Mouse (Mus musculus): Measurements from ENCODE around the gene Prdm11. TPM values are rescaled to one million over a fixed set of nuclear protein-coding genes. Genes with fewer than 3 reads are reported as not detected.

Prdm11 gene
- total RNA-seq, 4 experiments from 2014 or later = 23.7 to 29.5 (median 26.6) TPM

DNA sequence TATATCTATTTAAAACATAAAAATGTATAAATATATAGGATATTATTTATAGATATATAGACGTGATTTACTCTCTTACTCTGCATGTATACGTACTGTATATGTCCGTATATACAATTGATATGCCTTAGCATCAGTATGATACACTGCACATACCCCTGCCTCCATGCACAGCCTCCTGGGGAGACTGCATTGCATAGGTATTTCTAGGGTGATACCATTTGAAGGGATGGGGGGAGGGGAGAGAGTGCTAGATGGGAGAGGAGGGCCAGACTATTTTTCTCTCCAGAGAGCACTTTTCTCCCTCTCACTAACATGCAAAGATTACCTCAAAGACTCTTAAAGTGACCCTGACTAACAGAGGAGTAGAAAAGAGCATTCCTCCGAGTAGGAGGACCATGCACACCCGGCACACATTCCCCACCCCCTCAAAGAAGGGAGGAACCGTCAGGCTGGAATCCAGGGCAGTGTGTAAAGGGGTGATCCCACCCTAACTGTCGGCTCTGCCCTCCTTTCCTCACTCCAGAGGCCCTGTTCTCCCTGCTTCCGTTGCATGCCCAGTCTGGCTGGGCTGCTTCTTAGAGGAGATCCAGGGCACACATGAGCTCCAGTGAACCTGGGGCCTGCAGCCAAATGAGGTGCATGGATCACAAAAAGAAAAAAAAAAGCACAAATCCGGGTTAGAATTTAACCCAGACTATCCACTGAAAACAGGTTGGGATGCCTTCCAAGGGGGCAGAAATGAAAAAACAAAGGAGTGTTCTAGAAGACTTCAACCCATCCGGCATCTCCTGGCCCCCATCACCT, 78.7 kb downstream of the Prdm11 start:
- DNase-seq (ENCODE audit: low spot score in 2 of 2) = no peak

GRCm38 (mm10) chr2:92966257-92966656, 79.7 kb downstream of the Prdm11 start:
- no peak for DNase-seq (ENCODE audit: low spot score in 2 of 2)

DNA sequence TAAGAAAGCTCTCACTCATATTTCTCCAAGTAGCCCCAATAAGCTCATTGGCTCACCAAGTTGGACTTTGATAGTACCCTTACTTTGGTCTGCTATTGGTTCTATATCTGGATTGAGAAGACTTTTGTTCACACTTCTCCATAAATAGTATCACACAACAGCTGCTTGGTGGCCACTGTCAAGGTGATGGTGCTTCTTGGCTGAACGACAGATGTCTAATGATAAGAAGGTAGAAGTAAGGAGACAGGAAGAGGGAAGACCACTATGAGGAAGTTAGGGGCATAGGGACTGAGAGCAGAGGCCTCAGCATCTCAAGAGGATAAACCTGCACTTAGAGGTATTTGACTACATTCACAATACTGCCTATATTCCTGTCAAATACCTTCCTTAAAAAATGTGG, 81.6 kb downstream of the Prdm11 start:
- DNase-seq (ENCODE audit: low spot score in 2 of 2) = no peak

DNA sequence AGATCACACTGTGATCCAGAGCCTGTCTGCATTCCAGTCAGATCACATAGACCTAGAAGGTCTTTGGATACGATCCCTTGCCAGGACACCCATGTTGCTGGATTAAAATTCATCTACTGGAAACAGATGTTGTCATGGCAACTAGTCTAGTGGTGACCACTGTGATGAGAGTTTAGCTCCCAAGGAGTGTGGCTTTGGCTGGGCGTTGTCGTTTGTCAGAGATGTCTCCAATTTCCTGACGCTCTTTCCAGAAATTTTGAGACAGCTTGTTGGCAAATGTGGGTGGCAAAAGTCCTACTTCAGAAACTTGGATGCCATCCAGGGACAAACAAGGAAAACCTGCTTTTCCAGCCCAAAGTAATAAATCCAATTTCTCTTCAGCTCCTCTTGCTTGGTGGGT, 87.3 kb downstream of the Prdm11 start:
- no peak for DNase-seq (ENCODE audit: low spot score in 2 of 2)

GRCm38 (mm10) chr2:92956943-92957342, 89.0 kb downstream of the Prdm11 start:
- DNase-seq (ENCODE audit: low spot score in 2 of 2) = no peak

DNA sequence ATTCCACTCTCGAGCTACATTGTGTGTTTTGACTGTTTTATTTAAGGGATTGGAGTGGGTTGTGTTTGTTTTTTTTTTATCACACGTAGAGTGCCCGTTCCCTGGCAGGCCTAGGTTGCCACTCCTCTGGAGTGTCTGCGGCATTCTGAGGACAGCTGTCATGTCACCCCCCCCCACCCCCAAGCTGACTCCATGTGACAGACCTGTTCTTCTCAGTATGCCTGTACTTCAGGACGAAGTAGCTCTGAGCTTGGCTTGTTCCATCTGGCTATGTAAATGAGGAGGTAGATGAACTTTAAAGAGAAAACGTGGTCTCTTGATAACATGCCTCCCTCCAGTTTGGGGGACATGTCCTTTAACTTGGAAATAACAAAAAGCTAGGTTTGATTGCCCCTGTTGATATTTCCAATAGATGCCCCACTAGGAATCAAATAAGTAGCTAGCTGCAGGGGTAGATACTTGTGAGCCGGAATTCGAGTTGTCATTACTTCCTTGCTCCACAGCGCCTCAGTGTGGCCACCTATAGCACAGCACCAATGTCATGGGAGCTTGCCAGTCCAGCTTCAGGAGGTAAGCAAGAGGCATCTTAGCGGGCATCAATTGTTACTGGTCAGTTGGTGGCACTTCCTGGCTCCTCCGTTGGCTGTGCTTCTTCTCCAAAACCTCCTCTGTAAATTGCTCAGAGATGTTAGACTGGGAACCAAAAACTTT, 91.4 kb downstream of the Prdm11 start:
- peak; percentile 51 to 77 for DNase-seq (ENCODE audit: low spot score in 2 of 2)

GRCm38 (mm10) chr2:92953450-92953849, 92.5 kb downstream of the Prdm11 start:
- DNase-seq (ENCODE audit: low spot score in 2 of 2) = no peak

DNA sequence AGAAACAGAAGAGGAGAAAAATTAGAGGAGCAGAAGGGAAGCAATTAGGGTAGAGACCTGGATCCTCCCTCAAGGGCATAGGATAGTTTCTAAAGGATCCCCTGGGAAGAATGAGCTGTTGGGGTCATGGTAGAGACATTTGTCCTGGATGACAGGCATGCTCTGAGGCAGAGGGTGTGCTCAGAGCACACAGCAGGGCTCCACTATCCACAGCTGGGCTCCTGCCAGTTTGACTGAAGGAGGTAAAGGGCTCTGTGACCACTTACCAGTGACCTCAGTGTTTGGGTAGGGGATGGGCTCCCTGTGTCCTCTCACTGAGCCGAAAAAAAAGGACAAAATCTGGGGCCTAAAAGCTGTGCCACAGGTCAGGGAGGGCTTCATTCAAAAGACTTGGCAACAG, 96.4 kb downstream of the Prdm11 start:
- no peak for DNase-seq (ENCODE audit: low spot score in 2 of 2)

DNA sequence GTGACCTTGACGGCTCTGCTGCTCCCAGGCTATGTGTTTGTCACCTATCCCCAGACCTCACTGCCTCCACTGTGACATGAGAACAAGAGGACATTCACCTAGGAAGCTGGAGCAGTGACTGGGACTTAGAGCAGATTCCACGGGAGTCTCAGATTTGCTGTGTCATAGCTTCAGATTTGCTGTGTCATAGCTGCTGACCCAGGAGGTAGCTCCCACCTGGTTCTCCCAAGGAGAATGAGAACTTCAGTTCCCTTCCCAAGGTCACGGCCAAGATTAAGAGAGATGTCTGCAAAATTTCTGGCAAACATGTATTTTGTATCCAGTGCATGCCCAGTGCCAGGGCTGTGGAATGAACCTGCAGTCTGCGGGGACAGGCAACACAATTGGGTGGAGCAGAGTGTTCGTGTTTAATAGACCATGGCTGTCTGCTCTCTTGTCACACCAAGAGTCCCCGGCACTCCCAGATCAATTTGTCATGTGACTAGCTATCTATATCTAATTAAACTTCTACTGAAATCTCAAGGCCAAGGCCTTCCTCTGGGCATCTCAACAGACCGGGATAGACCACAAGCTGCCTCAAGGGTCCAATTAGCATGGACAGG, 97.2 kb downstream of the Prdm11 start:
- DNase-seq (ENCODE audit: low spot score in 2 of 2) = no peak

DNA sequence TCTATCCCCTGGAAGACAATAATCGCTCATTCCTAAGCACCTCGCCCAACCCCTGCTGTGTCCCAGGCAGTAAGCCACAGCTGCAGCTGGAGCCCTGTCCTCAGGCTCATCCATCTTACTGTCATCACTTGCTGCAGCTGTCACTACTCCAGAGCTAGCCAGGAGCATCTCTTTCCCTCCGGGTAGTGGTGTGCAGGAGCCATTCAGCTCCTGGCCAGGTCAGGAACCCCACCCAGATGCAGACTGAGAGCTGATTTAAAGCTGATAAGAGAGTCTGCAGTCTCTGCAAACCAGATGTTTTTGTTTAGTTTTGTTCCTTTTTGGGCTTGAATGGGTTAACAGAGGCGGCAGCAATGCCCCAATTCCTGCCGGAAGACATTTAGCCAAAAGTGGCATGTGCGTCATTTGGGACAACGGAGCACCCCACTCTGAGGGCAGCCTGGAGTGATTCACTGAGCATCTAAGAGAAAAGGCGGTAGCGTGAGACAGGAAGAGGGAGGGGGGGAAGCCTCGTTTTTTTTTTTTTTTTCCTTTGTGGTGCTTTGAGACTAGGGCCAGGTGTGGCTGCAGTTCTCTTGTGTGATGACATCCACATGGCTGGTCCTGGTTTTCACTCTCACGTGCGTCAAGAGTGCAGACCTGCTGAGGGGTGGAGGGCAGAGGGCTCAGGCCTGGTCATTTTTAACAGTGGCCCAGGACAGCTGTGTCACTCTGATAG, 97.8 kb downstream of the Prdm11 start:
- no peak for DNase-seq (ENCODE audit: low spot score in 2 of 2)

DNA sequence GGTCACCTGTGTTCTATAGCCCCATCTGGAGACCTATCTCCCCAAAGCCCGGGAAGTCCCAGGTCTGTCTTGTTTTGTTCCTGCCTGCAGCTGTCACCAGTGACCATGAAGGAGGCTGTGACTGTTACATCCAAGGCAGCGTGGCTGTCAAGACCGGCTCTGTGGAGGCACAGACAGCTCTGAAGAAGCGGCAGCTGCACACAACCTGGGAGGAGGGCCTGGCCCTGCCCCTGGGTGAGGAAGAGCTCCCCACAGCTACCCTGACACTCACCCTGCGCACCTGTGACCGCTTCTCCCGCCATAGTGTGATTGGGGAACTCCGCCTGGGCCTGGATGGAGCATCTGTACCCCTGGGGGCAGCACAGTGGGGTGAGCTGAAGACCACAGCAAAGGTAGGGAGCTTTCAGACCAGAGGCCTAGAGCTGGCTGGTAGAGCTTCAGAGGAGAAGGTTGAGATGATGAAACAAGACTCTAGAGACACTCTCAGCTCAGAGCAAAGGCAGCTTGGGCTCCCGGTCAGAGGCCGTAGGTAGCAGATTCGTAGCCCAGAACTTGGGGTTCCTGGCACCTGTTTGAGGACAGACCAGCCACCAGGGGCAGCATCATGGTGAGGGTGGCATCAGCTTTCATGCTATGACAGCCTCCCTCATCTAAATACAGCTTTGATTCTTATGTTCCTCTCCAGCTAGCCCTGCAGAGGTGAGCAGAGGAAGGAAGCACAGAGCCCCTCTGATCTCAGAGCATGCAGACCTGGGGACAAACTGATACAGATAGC, 100.0 kb downstream of the Prdm11 start:
- no peak for DNase-seq (ENCODE audit: low spot score in 2 of 2)

DNA sequence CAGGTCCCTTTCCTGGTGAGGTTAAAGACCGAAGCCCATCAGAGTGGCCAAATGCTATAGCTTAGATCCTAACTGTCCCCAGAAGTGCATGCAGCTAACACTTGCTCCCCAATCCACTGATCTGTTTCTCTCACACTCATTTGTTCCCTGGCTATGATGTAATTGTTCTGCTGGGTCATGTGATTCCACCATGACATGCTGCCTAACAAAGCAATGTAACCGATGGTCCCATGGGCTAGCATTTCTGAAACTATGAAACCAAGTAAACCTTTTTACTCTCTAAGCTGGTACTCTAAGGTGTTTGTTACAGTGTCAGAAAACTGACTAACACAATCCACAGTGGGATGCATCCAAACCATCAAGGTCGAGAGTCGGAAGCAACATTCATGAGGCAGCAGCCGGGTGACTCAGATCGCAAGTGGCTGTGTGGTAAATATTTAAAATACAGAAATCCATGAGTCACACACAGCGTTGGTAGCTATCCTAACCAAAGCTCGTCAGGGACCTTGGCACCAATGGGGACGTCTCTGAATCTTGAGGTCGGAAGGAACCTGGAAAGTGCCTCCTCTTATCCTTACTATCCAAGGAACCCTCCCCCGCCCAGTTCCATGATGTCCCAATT, 100.7 kb downstream of the Prdm11 start:
- no peak for DNase-seq (ENCODE audit: low spot score in 2 of 2)

- DNase-seq (ENCODE audit: low spot score in 2 of 2) = no peak
Observed at GRCm38 (mm10) chr2:92944356-92944755, 101.6 kb downstream of the Prdm11 start.

- no peak for DNase-seq (ENCODE audit: low spot score in 2 of 2)
Observed at GRCm38 (mm10) chr2:92943406-92943805, 102.6 kb downstream of the Prdm11 start.

DNA sequence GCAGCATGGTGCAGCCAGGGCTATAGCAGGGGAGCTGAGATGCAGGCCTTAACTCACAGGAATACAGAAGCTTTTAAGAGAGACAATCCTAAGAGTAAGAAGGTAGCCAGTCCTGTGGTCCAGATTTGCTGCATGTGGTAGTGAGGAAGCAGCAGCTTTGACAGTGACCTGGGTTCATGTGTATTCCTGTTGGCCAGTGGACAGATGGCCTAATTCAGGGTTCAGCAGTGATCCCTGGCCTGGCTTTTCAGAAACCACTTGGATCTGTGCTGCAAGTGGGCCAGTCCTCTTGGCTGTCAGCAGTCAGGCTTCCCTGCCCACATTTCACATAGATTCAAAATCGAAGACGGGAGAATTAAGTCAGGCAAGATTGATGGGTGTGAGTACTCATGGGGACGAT, 104.5 kb downstream of the Prdm11 start:
- no peak for DNase-seq (ENCODE audit: low spot score in 2 of 2)

- no peak for DNase-seq (ENCODE audit: low spot score in 2 of 2)
Observed at GRCm38 (mm10) chr2:92940963-92941362, 105.0 kb downstream of the Prdm11 start.

- no peak for DNase-seq (ENCODE audit: low spot score in 2 of 2)
Observed at GRCm38 (mm10) chr2:92938827-92939226, 107.1 kb downstream of the Prdm11 start.

DNA sequence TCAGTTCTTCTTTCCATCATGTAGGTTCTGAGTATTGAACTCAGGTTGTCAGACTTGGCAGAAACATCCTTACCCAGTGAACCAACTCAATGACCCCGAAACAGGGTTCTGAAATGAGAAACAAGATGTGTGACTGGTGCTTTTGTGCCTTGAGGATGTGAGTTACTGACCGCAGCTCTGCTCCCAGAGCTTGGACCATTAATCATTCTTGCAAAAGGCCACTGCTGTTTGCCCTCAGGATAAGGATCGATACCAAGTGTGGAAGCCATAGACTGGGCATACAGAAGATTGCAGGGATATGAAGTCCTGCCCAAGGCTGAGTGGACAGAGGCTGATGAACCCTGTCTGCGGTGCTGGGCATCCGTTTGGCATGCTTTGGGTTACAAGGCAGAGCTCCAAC, 107.9 kb downstream of the Prdm11 start:
- no peak for DNase-seq (ENCODE audit: low spot score in 2 of 2)

DNA sequence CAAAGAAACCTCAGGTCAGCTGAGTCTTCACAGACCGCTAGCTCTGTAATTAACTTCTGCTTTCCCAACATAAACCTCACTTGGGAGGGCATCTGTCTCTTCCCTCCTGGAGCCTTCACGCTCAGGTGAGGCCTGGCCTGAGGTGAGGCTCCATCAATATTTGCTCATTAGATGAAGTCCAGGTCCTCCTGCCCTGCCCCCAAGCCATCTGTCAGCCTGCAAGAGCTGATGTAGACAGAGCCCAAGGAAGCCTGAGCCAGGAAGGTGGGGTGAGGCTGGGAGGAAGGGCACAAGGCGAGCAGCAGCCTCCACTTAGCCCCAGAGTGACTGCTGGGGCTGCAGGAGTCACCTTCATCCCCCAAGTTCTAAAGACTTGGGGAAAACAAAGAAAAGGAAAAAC, 110.5 kb downstream of the Prdm11 start:
- no peak for DNase-seq (ENCODE audit: low spot score in 2 of 2)

DNA sequence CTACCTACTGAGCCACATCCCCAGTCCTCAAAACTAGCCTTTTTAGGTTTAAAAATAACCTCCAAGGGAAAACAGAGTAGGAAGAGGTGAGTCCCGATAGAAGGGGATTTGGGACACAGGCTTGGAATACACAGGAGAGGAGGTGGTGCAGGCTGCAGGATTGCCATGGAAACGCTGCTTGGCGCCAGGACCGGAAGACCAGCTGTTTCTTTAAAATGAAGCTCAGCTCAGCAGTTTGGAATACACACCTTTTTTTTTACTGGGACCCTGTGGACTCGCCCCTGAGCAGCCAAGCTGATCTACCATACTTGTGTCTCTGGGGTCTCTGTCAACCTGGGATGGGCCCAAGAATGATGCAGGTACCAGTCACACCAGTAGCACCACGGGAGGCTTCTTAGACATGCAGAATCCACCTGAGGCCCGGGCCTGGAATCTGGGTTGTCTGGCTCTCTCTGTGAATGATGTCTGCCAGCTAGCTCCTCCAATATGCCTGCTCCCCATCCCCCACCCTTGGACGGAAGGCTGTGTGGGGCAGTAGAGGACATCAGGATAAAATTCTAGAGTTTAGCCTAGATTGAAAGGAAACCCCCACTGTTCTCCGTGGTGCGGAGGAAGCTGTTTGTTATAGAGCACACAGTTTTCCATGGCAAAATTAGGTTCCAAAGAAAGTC, 111.5 kb downstream of the Prdm11 start:
- DNase-seq (ENCODE audit: low spot score in 2 of 2) = peak; percentile 72 to 75
